Mouse (Mus musculus) spleen, adult 18-20 months (tissue): Measurements from ENCODE around the gene Grb10.

Experiments
- DNase-seq, 2 experiments: peaks; one replicate each; pipeline ENCODE4 v3.0.0; 2022; ENCODE audit warnings: mixed read lengths in 2 of 2

The Grb10 gene

GRCm38 (mm10) chr11:12038470-12038985, at the start of gene Grb10:
Gene Grb10, minus strand, starts transcription at chr11:12038683.
- no peak for DNase-seq

- no peak for DNase-seq
These were observed 43.2 kb upstream of the Grb10 start for GRCm38 (mm10) chr11:12081638-12082037.

GRCm38 (mm10) chr11:12079231-12079630, 40.7 kb upstream of the Grb10 start:
- no peak for DNase-seq

- DNase-seq, result no peak
These were observed 37.0 kb upstream of the Grb10 start for GRCm38 (mm10) chr11:12075449-12075848.

GRCm38 (mm10) chr11:12073394-12074226, 35.1 kb upstream of the Grb10 start:
- no peak for DNase-seq

- DNase-seq, result no peak
These were observed 33.8 kb upstream of the Grb10 start for GRCm38 (mm10) chr11:12072322-12072721.

- no peak for DNase-seq
These were observed 20.5 kb upstream of the Grb10 start for GRCm38 (mm10) chr11:12059005-12059404.

GRCm38 (mm10) chr11:12048547-12049327, 10.3 kb upstream of the Grb10 start:
- DNase-seq, result no peak

GRCm38 (mm10) chr11:12048135-12048534, 9.7 kb upstream of the Grb10 start:
- no peak for DNase-seq

GRCm38 (mm10) chr11:12044245-12044644, 5.8 kb upstream of the Grb10 start:
- DNase-seq, result no peak

- no peak for DNase-seq
These were observed 3.3 kb upstream of the Grb10 start for GRCm38 (mm10) chr11:12041787-12042186.

GRCm38 (mm10) chr11:12041379-12041778, 2.9 kb upstream of the Grb10 start:
- DNase-seq, result no peak

GRCm38 (mm10) chr11:12040391-12040790, 1.9 kb upstream of the Grb10 start:
- DNase-seq, result no peak

- DNase-seq, result no peak
These were observed 1.3 kb upstream of the Grb10 start for GRCm38 (mm10) chr11:12039748-12040147.

GRCm38 (mm10) chr11:12039098-12039497, 615 bp upstream of the Grb10 start:
- no peak for DNase-seq

GRCm38 (mm10) chr11:12037689-12038469, 604 bp downstream of the Grb10 start:
- no peak for DNase-seq

- no peak for DNase-seq
These were observed 1.3 kb downstream of the Grb10 start for GRCm38 (mm10) chr11:12037075-12037686.

GRCm38 (mm10) chr11:12035916-12036910, 2.3 kb downstream of the Grb10 start:
- no peak for DNase-seq

- DNase-seq, result no peak
These were observed 3.2 kb downstream of the Grb10 start for GRCm38 (mm10) chr11:12035324-12035723.

GRCm38 (mm10) chr11:12034781-12035180, 3.7 kb downstream of the Grb10 start:
- DNase-seq, result no peak

GRCm38 (mm10) chr11:12034371-12034770, 4.1 kb downstream of the Grb10 start:
- no peak for DNase-seq
